ENCODE assay signal across 8 mouse cellular contexts in genomic region chr11:60913301-60914196, GRCm38 (mm10). TPM values are rescaled to one million over a fixed set of nuclear protein-coding genes. Genes with fewer than 3 reads are reported as not detected.
DNase-seq lines count a peak whose midpoint lies in the region; ATAC-seq lines count a peak whose summit lies in the region.

No protein-coding gene starts in this region.

- WGBS in intestine, embryonic 15.5 days: under 1% methylated on average over 85 of the region's 86 CpGs

- H3K4me2 ChIP-seq in intestine, embryonic 15.5 days (replicated peaks): peak overlapping the region; percentile 84

- peaks cover 14% of the 10 kb centered on the region for H3K4me1 ChIP-seq in intestine, embryonic 15.5 days (replicated peaks)

- peak overlapping the region; percentile 81 for H3K9ac ChIP-seq in intestine, embryonic 15.5 days

- peak; percentile 94 for DNase-seq in adrenal gland, adult 2 months
- peak; percentile 95 for DNase-seq in embryo, embryonic 11 days
- peak; percentile 84 to 88 for DNase-seq in gastrocnemius, postnatal 36 days
- DNase-seq in left cerebral cortex, postnatal 25 days (ENCODE audit: low spot score in 2 of 2): peak; percentile 91 to 94
- peak; percentile 93 for DNase-seq in mesoderm, embryonic 11.5 days (ENCODE audit: low read depth, low spot score)
- peak; percentile 91 for DNase-seq in right cerebral cortex, postnatal 25 days
- peak; percentile 86 to 89 for DNase-seq in urinary bladder, postnatal 36 days (ENCODE audit: low spot score in 2 of 2)

- H3K36me3 ChIP-seq in intestine, embryonic 15.5 days: no peaks in the 10 kb centered on the region

- H3K27ac ChIP-seq in intestine, embryonic 15.5 days: peak overlapping the region; percentile 56; the same call in 1 of the 2 replicates

- peak; percentile 91 for ATAC-seq in intestine, embryonic 15.5 days

- H3K27me3 ChIP-seq in intestine, embryonic 15.5 days (replicated peaks): no peaks in the 10 kb centered on the region

- intact Hi-C loops in gastrocnemius, postnatal 36 days (cut with DNase I): no loop called here
- intact Hi-C loops in left cerebral cortex, postnatal 25 days (cut with DNase I): loop anchor here (2.0 kb wide), 1 partner anchor 35 kb away; the partner anchor contains the start of gene Tmem11

- peak overlapping the region; percentile 94 for H3K4me3 ChIP-seq in intestine, embryonic 15.5 days (replicated peaks)

- no peaks in the 10 kb centered on the region for H3K9me3 ChIP-seq in intestine, embryonic 15.5 days

RNA-seq across cellular contexts. Expression of gene Natd1, which starts 1.0 kb away (rescaled TPM):
- total RNA-seq in adrenal gland, adult 2 months (2021): 10 to 100 TPM; 17.7 to 20.1 TPM
- polyA plus RNA-seq in adrenal gland, adult 2 months (2012; rRNA removed): 38.3 and 40.9 TPM in 2 replicates
- total RNA-seq in gastrocnemius, postnatal 36 days (2021): 1 to 10 TPM; 6.8 to 9.6 TPM
- polyA plus RNA-seq in intestine, embryonic 15.5 days (2015; fragmentation: Nextera tagmentation; extraction: Ambion mirVana): 9.6 and 11.9 TPM in 2 replicates
- 10 to 100 TPM; 10.3 to 11.1 TPM for total RNA-seq in left cerebral cortex, postnatal 25 days (2021)

RNA-seq across cellular contexts. Expression of gene Map2k3, which starts 18.3 kb away (rescaled TPM):
- total RNA-seq in adrenal gland, adult 2 months (2021): 100 to 1,000 TPM in 1 of 2 experiments, 10 to 100 TPM in 1; 91.3 to 101 TPM
- 110 and 145 TPM in 2 replicates for polyA plus RNA-seq in adrenal gland, adult 2 months (2012; rRNA removed)
- 100 to 1,000 TPM; 172 to 192 TPM for total RNA-seq in gastrocnemius, postnatal 36 days (2021)
- polyA plus RNA-seq in intestine, embryonic 15.5 days (2015; fragmentation: Nextera tagmentation; extraction: Ambion mirVana): 127 and 144 TPM in 2 replicates
- total RNA-seq in left cerebral cortex, postnatal 25 days (2021): 10 to 100 TPM; 14.0 to 14.1 TPM

RNA-seq across cellular contexts. Expression of gene Tmem11, which starts 34.5 kb away (rescaled TPM):
- 10 to 100 TPM; 37.0 to 62.2 TPM for total RNA-seq in adrenal gland, adult 2 months (2021)
- polyA plus RNA-seq in adrenal gland, adult 2 months (2012; rRNA removed): 74.9 and 88.3 TPM in 2 replicates
- 10 to 100 TPM; 37.7 to 41.3 TPM for total RNA-seq in gastrocnemius, postnatal 36 days (2021)
- polyA plus RNA-seq in intestine, embryonic 15.5 days (2015; fragmentation: Nextera tagmentation; extraction: Ambion mirVana): 62.9 and 70.9 TPM in 2 replicates
- total RNA-seq in left cerebral cortex, postnatal 25 days (2021): 10 to 100 TPM; 28.5 to 28.7 TPM

Comparison
In these comparisons a context has a peak if more than half of its experiments do, and no peak if none do; other contexts are left out.
1. Peak in every context shown above with its lines: DNase-seq, ATAC-seq, H3K4me3 ChIP-seq and H3K27ac ChIP-seq.
2. RNA of gene Map2k3, which starts 18.3 kb away (total RNA-seq): 172 to 192 TPM in gastrocnemius, postnatal 36 days and 91.3 to 101 TPM in adrenal gland, adult 2 months; 14.0 to 14.1 TPM in left cerebral cortex, postnatal 25 days; every median in the first group is over 4 times any median in the second.